Mouse (Mus musculus): ENCODE results near the gene Aknad1. TPM values are rescaled to one million over a fixed set of nuclear protein-coding genes. Genes with fewer than 3 reads are reported as not detected.

Aknad1 gene
- polyA plus RNA-seq (2012; rRNA removed): not detected in 2 replicates

DNA sequence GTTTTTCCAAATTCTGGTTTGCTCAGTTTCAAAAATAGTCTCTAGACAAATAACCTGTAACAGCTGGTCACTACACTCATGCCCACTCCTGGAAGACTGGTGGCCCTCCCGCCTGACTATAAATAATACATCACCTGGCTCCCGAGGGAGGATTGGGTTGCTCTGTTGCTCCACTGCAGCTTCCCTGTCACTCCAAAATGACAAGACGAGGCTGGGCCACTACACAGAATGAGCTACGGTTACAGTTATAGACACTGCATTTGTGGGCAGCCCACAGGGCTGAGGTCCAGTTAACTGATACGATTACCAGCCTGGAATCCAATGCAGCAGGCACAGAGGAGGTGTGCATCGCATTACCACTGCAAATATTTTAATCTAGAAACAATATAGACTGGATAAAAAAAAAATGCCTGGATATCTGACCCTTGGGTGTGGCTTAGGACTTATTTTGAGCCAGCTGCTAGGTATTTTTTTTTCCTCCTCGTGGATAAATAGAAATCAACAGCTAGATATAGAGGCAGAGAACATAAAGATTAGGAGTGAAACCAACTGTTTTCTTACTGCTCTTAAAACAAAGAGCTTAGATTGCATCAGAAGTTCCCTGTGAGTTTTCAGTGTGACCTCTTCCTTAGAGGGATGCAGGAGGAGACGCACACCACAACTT, at the start of gene Aknad1:
TSS of gene Aknad1 (plus strand) at position 614 of the 664 bp plus-strand sequence.
- Histone ChIP-seq H3K27me3 (replicated peaks; ENCODE audit: control insufficient read depth, insufficient read depth, low read length) (no peaks in the 10 kb centered on the region), H3K4me3 (ENCODE audit: insufficient read depth, low read depth, low read length) (no peak within 1 kb of the TSS), H3K4me1 (ENCODE audit: control insufficient read depth, insufficient read depth, low read length) (no peaks in the 10 kb centered on the region), H3K36me3 (ENCODE audit: control insufficient read depth, insufficient read depth, low read length) (no peaks in the 10 kb centered on the region), H3K27ac (ENCODE audit: insufficient read depth, low read depth, low read length) (no peak within 1 kb of the TSS)
- no peak for DNase-seq
- WGBS: 47% methylated on average over 8 of the region's 8 CpGs
- TF ChIP-seq POLR2A (IDR thresholded peaks at IDR 0.05; ENCODE audit: low read depth, low read length) (no peak), CTCF (conservative IDR thresholded peaks at IDR 0.05; ENCODE audit: insufficient read depth, insufficient read length, low read depth, low read length) (no peak)

DNA sequence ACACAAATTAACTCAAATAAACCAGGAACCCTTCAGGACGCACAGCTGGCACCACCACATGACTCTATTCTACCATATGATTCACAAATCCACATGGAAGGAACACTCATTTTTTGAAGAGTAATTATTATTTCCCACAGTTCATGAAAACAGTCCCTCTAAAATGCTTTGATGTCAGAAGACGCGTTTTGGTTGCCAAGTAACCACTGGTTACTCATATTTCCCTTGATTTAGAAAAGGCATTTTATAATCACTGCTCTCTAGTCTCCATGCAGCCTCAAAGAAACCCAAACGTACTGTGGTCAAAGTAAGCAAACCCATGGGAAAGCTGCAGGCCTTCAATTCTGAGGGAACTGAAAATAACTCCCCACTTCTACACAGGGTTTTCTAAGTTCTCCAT, 49.5 kb upstream of the Aknad1 start:
- DNase-seq: no peak
- Histone ChIP-seq H3K27me3 (replicated peaks; ENCODE audit: control insufficient read depth, insufficient read depth, low read length) (no peaks in the 10 kb centered on the region), H3K36me3 (ENCODE audit: control insufficient read depth, insufficient read depth, low read length) (no peaks in the 10 kb centered on the region), H3K4me3 (ENCODE audit: insufficient read depth, low read depth, low read length) (no peak overlapping the region), H3K27ac (ENCODE audit: insufficient read depth, low read depth, low read length) (no peak overlapping the region), H3K4me1 (ENCODE audit: control insufficient read depth, insufficient read depth, low read length) (no peaks in the 10 kb centered on the region)
- no peak for TF ChIP-seq CTCF (conservative IDR thresholded peaks at IDR 0.05; ENCODE audit: insufficient read depth, insufficient read length, low read depth, low read length)
- TF ChIP-seq POLR2A (IDR thresholded peaks at IDR 0.05; ENCODE audit: low read depth, low read length): no peak
- WGBS: 82% methylated on average over 4 of the region's 4 CpGs

DNA sequence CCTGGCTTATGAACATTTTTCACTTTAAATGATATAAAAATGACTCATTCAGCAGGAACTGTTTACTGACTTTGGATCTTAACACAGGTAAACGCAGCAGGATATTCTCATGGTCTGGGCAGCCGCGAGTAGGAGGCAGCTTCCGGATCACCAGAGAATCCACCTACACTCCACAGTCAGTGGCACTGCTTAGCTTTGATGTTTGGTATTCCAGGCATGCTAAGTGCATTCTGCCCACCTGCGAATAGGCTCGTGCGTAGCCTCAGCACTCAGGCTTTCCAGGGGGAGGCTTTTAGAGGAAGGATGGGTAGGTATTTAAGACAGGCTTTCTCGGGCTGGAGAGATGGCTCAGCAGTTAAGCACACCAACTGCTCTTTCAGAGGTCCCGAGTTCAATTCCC, 45.1 kb upstream of the Aknad1 start:
- Histone ChIP-seq H3K27me3 (replicated peaks; ENCODE audit: control insufficient read depth, insufficient read depth, low read length) (no peaks in the 10 kb centered on the region), H3K27ac (ENCODE audit: insufficient read depth, low read depth, low read length) (no peak overlapping the region), H3K4me1 (ENCODE audit: control insufficient read depth, insufficient read depth, low read length) (no peaks in the 10 kb centered on the region), H3K36me3 (ENCODE audit: control insufficient read depth, insufficient read depth, low read length) (no peaks in the 10 kb centered on the region), H3K4me3 (ENCODE audit: insufficient read depth, low read depth, low read length) (no peak overlapping the region)
- TF ChIP-seq POLR2A (IDR thresholded peaks at IDR 0.05; ENCODE audit: low read depth, low read length) (no peak), CTCF (conservative IDR thresholded peaks at IDR 0.05; ENCODE audit: insufficient read depth, insufficient read length, low read depth, low read length) (no peak)
- no peak for DNase-seq
- 88% methylated on average over 9 of the region's 9 CpGs for WGBS

GRCm38 (mm10) chr3:108698662-108699061, 40.8 kb upstream of the Aknad1 start:
- DNase-seq: no peak
- TF ChIP-seq POLR2A (IDR thresholded peaks at IDR 0.05; ENCODE audit: low read depth, low read length) (no peak), CTCF (conservative IDR thresholded peaks at IDR 0.05; ENCODE audit: insufficient read depth, insufficient read length, low read depth, low read length) (no peak)
- 96% methylated on average over 8 of the region's 8 CpGs for WGBS
- H3K27me3 ChIP-seq (replicated peaks; ENCODE audit: control insufficient read depth, insufficient read depth, low read length): no peaks in the 10 kb centered on the region
- H3K4me1 ChIP-seq (ENCODE audit: control insufficient read depth, insufficient read depth, low read length): no peaks in the 10 kb centered on the region
- H3K36me3 ChIP-seq (ENCODE audit: control insufficient read depth, insufficient read depth, low read length): no peaks in the 10 kb centered on the region
- no peak overlapping the region for H3K4me3 ChIP-seq (ENCODE audit: insufficient read depth, low read depth, low read length)
- no peak overlapping the region for H3K27ac ChIP-seq (ENCODE audit: insufficient read depth, low read depth, low read length)

GRCm38 (mm10) chr3:108699786-108700185, 39.7 kb upstream of the Aknad1 start:
- DNase-seq: no peak
- Histone ChIP-seq H3K27me3 (replicated peaks; ENCODE audit: control insufficient read depth, insufficient read depth, low read length) (no peaks in the 10 kb centered on the region), H3K4me1 (ENCODE audit: control insufficient read depth, insufficient read depth, low read length) (no peaks in the 10 kb centered on the region), H3K4me3 (ENCODE audit: insufficient read depth, low read depth, low read length) (no peak overlapping the region), H3K36me3 (ENCODE audit: control insufficient read depth, insufficient read depth, low read length) (no peaks in the 10 kb centered on the region), H3K27ac (ENCODE audit: insufficient read depth, low read depth, low read length) (no peak overlapping the region)
- 85% methylated on average over 4 of the region's 4 CpGs for WGBS
- no peak for TF ChIP-seq CTCF (conservative IDR thresholded peaks at IDR 0.05; ENCODE audit: insufficient read depth, insufficient read length, low read depth, low read length)
- no peak for TF ChIP-seq POLR2A (IDR thresholded peaks at IDR 0.05; ENCODE audit: low read depth, low read length)

- H3K4me3 ChIP-seq (ENCODE audit: insufficient read depth, low read depth, low read length): no peak overlapping the region
- 78% methylated on average over 1 of the region's 1 CpGs for WGBS
- peak; percentile 21 for DNase-seq
- TF ChIP-seq CTCF (conservative IDR thresholded peaks at IDR 0.05; ENCODE audit: insufficient read depth, insufficient read length, low read depth, low read length) (no peak), POLR2A (IDR thresholded peaks at IDR 0.05; ENCODE audit: low read depth, low read length) (no peak)
- no peaks in the 10 kb centered on the region for H3K36me3 ChIP-seq (ENCODE audit: control insufficient read depth, insufficient read depth, low read length)
- no peak overlapping the region for H3K27ac ChIP-seq (ENCODE audit: insufficient read depth, low read depth, low read length)
- no peaks in the 10 kb centered on the region for H3K27me3 ChIP-seq (replicated peaks; ENCODE audit: control insufficient read depth, insufficient read depth, low read length)
- no peaks in the 10 kb centered on the region for H3K4me1 ChIP-seq (ENCODE audit: control insufficient read depth, insufficient read depth, low read length)
These were observed 38.2 kb upstream of the Aknad1 start for GRCm38 (mm10) chr3:108701256-108701655.

DNA sequence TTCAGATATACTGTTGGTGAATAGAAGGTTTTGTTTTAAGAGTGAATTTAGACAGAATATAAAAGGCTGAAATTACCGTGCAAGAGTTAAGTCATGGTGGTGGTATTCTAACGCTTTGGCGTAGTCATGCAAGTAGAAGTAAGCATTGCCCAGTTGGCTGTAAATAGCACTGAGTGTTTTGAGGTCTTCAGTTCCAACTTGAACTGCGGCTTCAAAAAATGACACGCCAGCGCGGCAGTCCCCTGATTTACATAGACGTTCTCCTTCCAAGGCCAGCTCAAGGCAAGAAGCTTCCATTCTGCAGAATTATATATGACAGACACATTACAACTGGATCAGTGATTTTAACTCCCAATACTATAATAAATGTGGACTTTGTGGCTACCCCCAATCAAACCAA, 36.7 kb upstream of the Aknad1 start:
- 96% methylated on average over 8 of the region's 8 CpGs for WGBS
- TF ChIP-seq CTCF (conservative IDR thresholded peaks at IDR 0.05; ENCODE audit: insufficient read depth, insufficient read length, low read depth, low read length) (no peak), POLR2A (IDR thresholded peaks at IDR 0.05; ENCODE audit: low read depth, low read length) (no peak)
- Histone ChIP-seq H3K27ac (ENCODE audit: insufficient read depth, low read depth, low read length) (no peak overlapping the region), H3K4me3 (ENCODE audit: insufficient read depth, low read depth, low read length) (no peak overlapping the region), H3K27me3 (replicated peaks; ENCODE audit: control insufficient read depth, insufficient read depth, low read length) (no peaks in the 10 kb centered on the region), H3K36me3 (ENCODE audit: control insufficient read depth, insufficient read depth, low read length) (no peaks in the 10 kb centered on the region), H3K4me1 (ENCODE audit: control insufficient read depth, insufficient read depth, low read length) (no peaks in the 10 kb centered on the region)
- DNase-seq: no peak
